ENCODE assay signal across 8 mouse cellular contexts in genomic region chr1:98748886-98749285, GRCm38 (mm10).
DNase-seq lines count a peak whose midpoint lies in the region; ATAC-seq and TF ChIP-seq lines count a peak whose summit lies in the region.

No protein-coding gene starts in this region.

- WGBS in liver, embryonic 11.5 days = 10% methylated on average over 2 of the region's 2 CpGs
- 1% methylated on average over 2 of the region's 2 CpGs for WGBS in forebrain, embryonic 12.5 days
- WGBS in midbrain, postnatal 0 days = 0% methylated on average over 2 of the region's 2 CpGs

- no peak overlapping the region for H3K27ac ChIP-seq in liver, embryonic 11.5 days (ENCODE audit: low read depth, low read length)
- H3K27ac ChIP-seq in forebrain, embryonic 12.5 days = no peak overlapping the region
- no peak overlapping the region for H3K27ac ChIP-seq in midbrain, postnatal 0 days (ENCODE audit: low read depth, low read length)

- no peaks in the 10 kb centered on the region for H3K9me3 ChIP-seq in liver, embryonic 11.5 days (ENCODE audit: control insufficient read depth, low read length)
- no peaks in the 10 kb centered on the region for H3K9me3 ChIP-seq in forebrain, embryonic 12.5 days
- no peaks in the 10 kb centered on the region for H3K9me3 ChIP-seq in midbrain, postnatal 0 days (ENCODE audit: low read length)

- no peak overlapping the region for H3K9ac ChIP-seq in liver, embryonic 11.5 days (ENCODE audit: low read depth, low read length)
- no peak overlapping the region for H3K9ac ChIP-seq in forebrain, embryonic 12.5 days
- no peak overlapping the region for H3K9ac ChIP-seq in midbrain, postnatal 0 days (replicated peaks; ENCODE audit: low read length, poor library complexity, severe bottlenecking)

- no peaks in the 10 kb centered on the region for H3K4me1 ChIP-seq in liver, embryonic 11.5 days (replicated peaks; ENCODE audit: control insufficient read depth, insufficient read depth, low read length)
- H3K4me1 ChIP-seq in forebrain, embryonic 12.5 days = no peaks in the 10 kb centered on the region
- no peaks in the 10 kb centered on the region for H3K4me1 ChIP-seq in midbrain, postnatal 0 days (ENCODE audit: insufficient read depth, low read length)

- no peak for ATAC-seq in liver, embryonic 11.5 days (replicated peaks; ENCODE audit: low FRiP score)
- peak; percentile 82 for ATAC-seq in forebrain, embryonic 12.5 days (ENCODE audit: low FRiP score)
- ATAC-seq in midbrain, postnatal 0 days (ENCODE audit: low FRiP score) = peak; percentile 74
- no peak for ATAC-seq in activated CD4-positive, CD25-positive, alpha-beta regulatory T cell, adult 4 months

- H3K4me3 ChIP-seq in liver, embryonic 11.5 days (ENCODE audit: low read depth, low read length) = no peak overlapping the region
- no peak overlapping the region for H3K4me3 ChIP-seq in forebrain, embryonic 12.5 days (replicated peaks)
- H3K4me3 ChIP-seq in midbrain, postnatal 0 days (ENCODE audit: low read depth, low read length) = no peak overlapping the region

- H3K27me3 ChIP-seq in liver, embryonic 11.5 days (replicated peaks; ENCODE audit: control insufficient read depth, insufficient read depth, low read length) = no peaks in the 10 kb centered on the region
- H3K27me3 ChIP-seq in forebrain, embryonic 12.5 days = no peaks in the 10 kb centered on the region
- H3K27me3 ChIP-seq in midbrain, postnatal 0 days (ENCODE audit: insufficient read depth, low read length) = no peaks in the 10 kb centered on the region

- peak; percentile 81 for TF ChIP-seq CTCF in midbrain, postnatal 0 days (IDR thresholded peaks at IDR 0.05)

- H3K4me2 ChIP-seq in liver, embryonic 11.5 days = no peak overlapping the region
- no peak overlapping the region for H3K4me2 ChIP-seq in forebrain, embryonic 12.5 days
- no peak overlapping the region for H3K4me2 ChIP-seq in midbrain, postnatal 0 days (ENCODE audit: low read depth, low read length, poor library complexity, severe bottlenecking)

- peak; percentile 3 for DNase-seq in liver
- DNase-seq in liver, embryonic 11.5 days (ENCODE audit: low spot score) = no peak
- DNase-seq in layer of hippocampus, adult 8-10 months (ENCODE audit: low spot score in 2 of 2) = peak; percentile 29 to 54
- DNase-seq in midbrain, postnatal 0 days (ENCODE audit: low spot score) = peak; percentile 85
- DNase-seq in adrenal gland, adult 2 months = no peak
- no peak for DNase-seq in cerebellum, adult 11 months

- no peaks in the 10 kb centered on the region for H3K36me3 ChIP-seq in liver, embryonic 11.5 days (ENCODE audit: control insufficient read depth, insufficient read depth, low read length)
- no peaks in the 10 kb centered on the region for H3K36me3 ChIP-seq in forebrain, embryonic 12.5 days (replicated peaks)
- no peaks in the 10 kb centered on the region for H3K36me3 ChIP-seq in midbrain, postnatal 0 days (ENCODE audit: insufficient read depth, low read length)

Comparison
In these comparisons a context has a peak if more than half of its experiments do, and no peak if none do; other contexts are left out.
1. DNase-seq: peak in liver (single experiment), layer of hippocampus, adult 8-10 months (2 of 2) and midbrain, postnatal 0 days (single experiment); none in liver, embryonic 11.5 days (single experiment), adrenal gland, adult 2 months (single experiment) and cerebellum, adult 11 months (single experiment).
2. ATAC-seq: peak in forebrain, embryonic 12.5 days (single experiment) and midbrain, postnatal 0 days (single experiment); none in liver, embryonic 11.5 days (single experiment) and activated CD4-positive, CD25-positive, alpha-beta regulatory T cell, adult 4 months (single experiment).